ENCODE assay signal across 8 mouse cellular contexts in the genomic region with DNA sequence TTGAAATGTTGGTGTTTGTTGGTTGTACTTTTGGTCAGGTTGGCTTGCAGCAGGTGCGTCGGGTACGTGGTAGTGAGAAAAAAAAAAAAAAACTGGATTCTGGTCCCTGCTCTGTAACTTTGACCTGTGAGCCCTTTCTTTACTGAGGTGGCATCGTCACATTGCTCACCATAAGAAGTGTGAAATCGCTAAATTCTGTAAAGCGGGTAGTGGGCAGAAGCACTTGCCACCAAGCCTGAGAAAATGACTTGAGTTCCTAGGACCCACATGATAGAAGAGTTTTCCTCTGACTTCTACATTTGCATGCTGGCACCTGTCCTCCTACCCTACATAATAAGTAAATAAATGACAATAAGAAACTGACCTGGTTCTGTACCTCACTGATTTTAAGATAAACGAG. TPM values are rescaled to one million over a fixed set of nuclear protein-coding genes. Genes with fewer than 3 reads are reported as not detected.
DNase-seq lines count a peak whose midpoint lies in the region; ATAC-seq and TF ChIP-seq lines count a peak whose summit lies in the region.

No protein-coding gene starts in this region.

- H3K36me3 ChIP-seq in kidney, postnatal 0 days (ENCODE audit: insufficient read depth, low read length), result no peaks in the 10 kb centered on the region
- no peaks in the 10 kb centered on the region for H3K36me3 ChIP-seq in forebrain, embryonic 14.5 days (ENCODE audit: control insufficient read depth, insufficient read depth, low read length)
- H3K36me3 ChIP-seq in limb, embryonic 13.5 days, result no peaks in the 10 kb centered on the region
- H3K36me3 ChIP-seq in neural tube, embryonic 14.5 days (ENCODE audit: control insufficient read depth, insufficient read depth, low read length), result no peaks in the 10 kb centered on the region

- H3K27me3 ChIP-seq in kidney, postnatal 0 days (ENCODE audit: insufficient read depth, low read length), result 0 out of 2 replicates have a peak, but pooled peaks cover 4% of the 10 kb centered on the region
- H3K27me3 ChIP-seq in forebrain, embryonic 14.5 days (replicated peaks; ENCODE audit: control insufficient read depth, insufficient read depth, low read length), result no peaks in the 10 kb centered on the region
- peaks cover 63% of the 10 kb centered on the region for H3K27me3 ChIP-seq in limb, embryonic 13.5 days
- no peaks in the 10 kb centered on the region for H3K27me3 ChIP-seq in neural tube, embryonic 14.5 days (ENCODE audit: control insufficient read depth, insufficient read depth, low read length)

- TF ChIP-seq CTCF in kidney, postnatal 0 days (IDR thresholded peaks at IDR 0.05; ENCODE audit: low read depth), result no peak

- H3K4me1 ChIP-seq in kidney, postnatal 0 days (replicated peaks; ENCODE audit: insufficient read depth, low read length), result peaks cover 8% of the 10 kb centered on the region
- peaks cover 8% of the 10 kb centered on the region for H3K4me1 ChIP-seq in forebrain, embryonic 14.5 days (ENCODE audit: control insufficient read depth, insufficient read depth, low read length)
- H3K4me1 ChIP-seq in limb, embryonic 13.5 days, result peaks cover 10% of the 10 kb centered on the region
- H3K4me1 ChIP-seq in neural tube, embryonic 14.5 days (ENCODE audit: control insufficient read depth, insufficient read depth, low read length), result peaks cover 9% of the 10 kb centered on the region; the same call in 1 of the 2 replicates

- H3K9me3 ChIP-seq in kidney, postnatal 0 days (replicated peaks; ENCODE audit: low read length), result no peaks in the 10 kb centered on the region
- no peaks in the 10 kb centered on the region for H3K9me3 ChIP-seq in forebrain, embryonic 14.5 days (replicated peaks; ENCODE audit: control insufficient read depth, low read length)
- no peaks in the 10 kb centered on the region for H3K9me3 ChIP-seq in limb, embryonic 13.5 days
- H3K9me3 ChIP-seq in neural tube, embryonic 14.5 days (ENCODE audit: control insufficient read depth, low read length), result no peaks in the 10 kb centered on the region

- DNase-seq in kidney, postnatal 0 days (ENCODE audit: low spot score), result no peak
- no peak for DNase-seq in kidney, adult 9 months
- DNase-seq in forebrain, embryonic 14.5 days (ENCODE audit: low spot score), result no peak
- no peak for DNase-seq in layer of hippocampus, adult 11-12 months (ENCODE audit: low spot score)
- DNase-seq in urinary bladder, postnatal 10 days (ENCODE audit: low spot score), result no peak
- DNase-seq in kidney, postnatal 36 days, result no peak

- peak overlapping the region; percentile 13; the same call in 1 of the 2 replicates for H3K9ac ChIP-seq in kidney, postnatal 0 days (ENCODE audit: low read depth, low read length)
- peak overlapping the region; percentile 40; the same call in 1 of the 2 replicates for H3K9ac ChIP-seq in forebrain, embryonic 14.5 days (ENCODE audit: low read length)
- H3K9ac ChIP-seq in limb, embryonic 13.5 days, result no peak overlapping the region
- H3K9ac ChIP-seq in neural tube, embryonic 14.5 days (replicated peaks; ENCODE audit: low read depth, low read length), result no peak overlapping the region

- no peak overlapping the region for H3K27ac ChIP-seq in kidney, postnatal 0 days
- H3K27ac ChIP-seq in forebrain, embryonic 14.5 days (ENCODE audit: low read depth, low read length), result no peak overlapping the region; the same call in 1 of the 2 replicates
- no peak overlapping the region for H3K27ac ChIP-seq in limb, embryonic 13.5 days
- H3K27ac ChIP-seq in neural tube, embryonic 14.5 days (ENCODE audit: low read depth, low read length), result no peak overlapping the region

- H3K4me2 ChIP-seq in kidney, postnatal 0 days (ENCODE audit: low read length), result peak overlapping the region; percentile 75; the same call in 1 of the 2 replicates
- H3K4me2 ChIP-seq in forebrain, embryonic 14.5 days (ENCODE audit: low read length), result peak overlapping the region; percentile 67
- peak overlapping the region; percentile 74 for H3K4me2 ChIP-seq in limb, embryonic 13.5 days (replicated peaks)
- H3K4me2 ChIP-seq in neural tube, embryonic 14.5 days (ENCODE audit: low read depth, low read length), result peak overlapping the region; percentile 85; the same call in 1 of the 2 replicates

- no peak overlapping the region for H3K4me3 ChIP-seq in kidney, postnatal 0 days (replicated peaks; ENCODE audit: low read depth, low read length)
- H3K4me3 ChIP-seq in forebrain, embryonic 14.5 days (ENCODE audit: low read depth, low read length), result no peak overlapping the region
- peak overlapping the region; percentile 49; the same call in 1 of the 2 replicates for H3K4me3 ChIP-seq in limb, embryonic 13.5 days
- peak overlapping the region; percentile 34; the same call in 1 of the 2 replicates for H3K4me3 ChIP-seq in neural tube, embryonic 14.5 days (ENCODE audit: low read depth, low read length)

- WGBS in kidney, postnatal 0 days, result 33% methylated on average over 7 of the region's 7 CpGs
- 45% methylated on average over 7 of the region's 7 CpGs for WGBS in forebrain, embryonic 14.5 days
- WGBS in limb, embryonic 13.5 days, result 36% methylated on average over 7 of the region's 7 CpGs
- WGBS in neural tube, embryonic 14.5 days, result 40% methylated on average over 7 of the region's 7 CpGs

- no peak for ATAC-seq in kidney, postnatal 0 days (replicated peaks; ENCODE audit: low FRiP score, low read depth)
- no peak for ATAC-seq in forebrain, embryonic 14.5 days
- ATAC-seq in limb, embryonic 13.5 days (ENCODE audit: low FRiP score, low read depth), result no peak
- no peak for ATAC-seq in neural tube, embryonic 14.5 days (ENCODE audit: low read depth)

RNA-seq across cellular contexts. Expression of a gene that starts 10.8 kb away (rescaled TPM):
- polyA plus RNA-seq in kidney, postnatal 0 days (2015; fragmentation: Nextera tagmentation; extraction: Ambion mirVana), result 0.11 TPM in 2 replicates
- 0.17 TPM in 1 of 2 replicates, not detected in the other for polyA plus RNA-seq in forebrain, embryonic 14.5 days (2014; fragmentation: Nextera tagmentation; extraction: Ambion mirVana)
- polyA plus RNA-seq in limb, embryonic 13.5 days (2015; fragmentation: Nextera tagmentation; extraction: Ambion mirVana), result 0.23 and 0.27 TPM in 2 replicates
- polyA plus RNA-seq in neural tube, embryonic 14.5 days (2014; fragmentation: Nextera tagmentation; extraction: Ambion mirVana), result not detected in 2 replicates

RNA-seq across cellular contexts. Expression of a gene that starts 23.9 kb away (rescaled TPM):
- polyA plus RNA-seq in kidney, postnatal 0 days (2015; fragmentation: Nextera tagmentation; extraction: Ambion mirVana), result 68.4 and 68.8 TPM in 2 replicates
- 99.5 and 101 TPM in 2 replicates for polyA plus RNA-seq in forebrain, embryonic 14.5 days (2014; fragmentation: Nextera tagmentation; extraction: Ambion mirVana)
- polyA plus RNA-seq in limb, embryonic 13.5 days (2015; fragmentation: Nextera tagmentation; extraction: Ambion mirVana), result 89.1 and 96.4 TPM in 2 replicates
- polyA plus RNA-seq in neural tube, embryonic 14.5 days (2014; fragmentation: Nextera tagmentation; extraction: Ambion mirVana), result 90.4 and 98.9 TPM in 2 replicates

RNA-seq across cellular contexts. Expression of a gene that starts 38.2 kb away (rescaled TPM):
- 7.3 and 7.4 TPM in 2 replicates for polyA plus RNA-seq in kidney, postnatal 0 days (2015; fragmentation: Nextera tagmentation; extraction: Ambion mirVana)
- 102 and 109 TPM in 2 replicates for polyA plus RNA-seq in forebrain, embryonic 14.5 days (2014; fragmentation: Nextera tagmentation; extraction: Ambion mirVana)
- 20.2 and 20.9 TPM in 2 replicates for polyA plus RNA-seq in limb, embryonic 13.5 days (2015; fragmentation: Nextera tagmentation; extraction: Ambion mirVana)
- polyA plus RNA-seq in neural tube, embryonic 14.5 days (2014; fragmentation: Nextera tagmentation; extraction: Ambion mirVana), result 115 and 118 TPM in 2 replicates

RNA-seq across cellular contexts. Expression of a gene that starts 38.6 kb away (rescaled TPM):
- polyA plus RNA-seq in kidney, postnatal 0 days (2015; fragmentation: Nextera tagmentation; extraction: Ambion mirVana), result 16.7 and 17.7 TPM in 2 replicates
- 18.4 and 20.0 TPM in 2 replicates for polyA plus RNA-seq in forebrain, embryonic 14.5 days (2014; fragmentation: Nextera tagmentation; extraction: Ambion mirVana)
- 29.9 and 31.8 TPM in 2 replicates for polyA plus RNA-seq in limb, embryonic 13.5 days (2015; fragmentation: Nextera tagmentation; extraction: Ambion mirVana)
- polyA plus RNA-seq in neural tube, embryonic 14.5 days (2014; fragmentation: Nextera tagmentation; extraction: Ambion mirVana), result 19.1 and 21.5 TPM in 2 replicates

RNA-seq across cellular contexts. Expression of a gene that starts 38.9 kb away (rescaled TPM):
- polyA plus RNA-seq in kidney, postnatal 0 days (2015; fragmentation: Nextera tagmentation; extraction: Ambion mirVana), result 3.0 and 4.0 TPM in 2 replicates
- 1.1 and 1.3 TPM in 2 replicates for polyA plus RNA-seq in forebrain, embryonic 14.5 days (2014; fragmentation: Nextera tagmentation; extraction: Ambion mirVana)
- 9.0 and 9.6 TPM in 2 replicates for polyA plus RNA-seq in limb, embryonic 13.5 days (2015; fragmentation: Nextera tagmentation; extraction: Ambion mirVana)
- 1.4 and 1.7 TPM in 2 replicates for polyA plus RNA-seq in neural tube, embryonic 14.5 days (2014; fragmentation: Nextera tagmentation; extraction: Ambion mirVana)

Comparison
In these comparisons a context has a peak if more than half of its experiments do, and no peak if none do; other contexts are left out.
1. H3K4me3 ChIP-seq: peak in limb, embryonic 13.5 days (single experiment) and neural tube, embryonic 14.5 days (single experiment); none in kidney, postnatal 0 days (single experiment) and forebrain, embryonic 14.5 days (single experiment).
2. H3K9ac ChIP-seq: peak in kidney, postnatal 0 days (single experiment) and forebrain, embryonic 14.5 days (single experiment); none in limb, embryonic 13.5 days (single experiment) and neural tube, embryonic 14.5 days (single experiment).
3. Peak in every context shown above with its lines, with median percentiles within 50 percentile points of each other: H3K4me2 ChIP-seq.